Mouse (Mus musculus): ENCODE measurements at regions not wholly inside any gene's neighbourhood (a gene's known extent, or its start where the extent isn't known, plus 50 kb on each side); places are given as distances from the start of the nearest gene placed in this dataset.

- no peak for DNase-seq (ENCODE audit: low spot score in 2 of 2)
Observed at GRCm38 (mm10) chr10:60937517-60937866, 106.1 kb upstream of the Unc5b start.

GRCm38 (mm10) chr10:60936659-60937516 lies 105.5 kb upstream of the Unc5b start:
- no peak for DNase-seq (ENCODE audit: low spot score in 2 of 2)

- peak; percentile 24 to 50 for DNase-seq (ENCODE audit: low spot score in 2 of 2)
Observed at GRCm38 (mm10) chr10:60934297-60935286, 103.2 kb upstream of the Unc5b start.

GRCm38 (mm10) chr10:60933891-60934290 lies 102.5 kb upstream of the Unc5b start:
- DNase-seq (ENCODE audit: low spot score in 2 of 2), result no peak

- no peak for DNase-seq (ENCODE audit: low spot score in 2 of 2)
Observed at GRCm38 (mm10) chr10:60932855-60933254, 101.5 kb upstream of the Unc5b start.

GRCm38 (mm10) chr10:60931891-60932378 lies 100.6 kb upstream of the Unc5b start:
- DNase-seq (ENCODE audit: low spot score in 2 of 2), result no peak

- DNase-seq (ENCODE audit: low spot score in 2 of 2), result no peak
Observed at GRCm38 (mm10) chr10:60928646-60929045, 97.3 kb upstream of the Unc5b start.

GRCm38 (mm10) chr10:60928164-60928563 lies 96.8 kb upstream of the Unc5b start:
- no peak for DNase-seq (ENCODE audit: low spot score in 2 of 2)

- no peak for DNase-seq (ENCODE audit: low spot score in 2 of 2)
Observed at GRCm38 (mm10) chr10:60926632-60927031, 95.3 kb upstream of the Unc5b start.

- DNase-seq (ENCODE audit: low spot score in 2 of 2), result no peak
Observed at GRCm38 (mm10) chr10:60925644-60926043, 94.3 kb upstream of the Unc5b start.

GRCm38 (mm10) chr10:60925198-60925597 lies 93.8 kb upstream of the Unc5b start:
- DNase-seq (ENCODE audit: low spot score in 2 of 2), result no peak

GRCm38 (mm10) chr10:60923806-60924205 lies 92.4 kb upstream of the Unc5b start:
- no peak for DNase-seq (ENCODE audit: low spot score in 2 of 2)

- no peak for DNase-seq (ENCODE audit: low spot score in 2 of 2)
Observed at GRCm38 (mm10) chr10:60920621-60921020, 89.2 kb upstream of the Unc5b start.

GRCm38 (mm10) chr10:60918020-60918419 lies 86.6 kb upstream of the Unc5b start:
- no peak for DNase-seq (ENCODE audit: low spot score in 2 of 2)

GRCm38 (mm10) chr10:60914391-60914790 lies 83.0 kb upstream of the Unc5b start:
- no peak for DNase-seq (ENCODE audit: low spot score in 2 of 2)

- no peak for DNase-seq (ENCODE audit: low spot score in 2 of 2)
Observed at GRCm38 (mm10) chr10:60913456-60913900, 82.1 kb upstream of the Unc5b start.

- DNase-seq (ENCODE audit: low spot score in 2 of 2), result no peak
Observed at GRCm38 (mm10) chr10:60904351-60904750, 73.0 kb upstream of the Unc5b start.

- no peak for DNase-seq (ENCODE audit: low spot score in 2 of 2)
Observed at GRCm38 (mm10) chr10:60900992-60901391, 69.6 kb upstream of the Unc5b start.

- no peak for DNase-seq (ENCODE audit: low spot score in 2 of 2)
Observed at GRCm38 (mm10) chr10:60893810-60894147, 62.4 kb upstream of the Unc5b start.

GRCm38 (mm10) chr10:60893130-60893809 lies 61.9 kb upstream of the Unc5b start:
- no peak for DNase-seq (ENCODE audit: low spot score in 2 of 2)

GRCm38 (mm10) chr10:60892730-60893129 lies 61.3 kb upstream of the Unc5b start:
- DNase-seq (ENCODE audit: low spot score in 2 of 2), result no peak
